Mouse (Mus musculus) CH12.LX (cell line): ENCODE measurements at regions not wholly inside any gene's neighbourhood (a gene's known extent, or its start where the extent isn't known, plus 50 kb on each side); places are given as distances from the start of the nearest gene placed in this dataset.

Source experiments
- DNase-seq: peaks from one replicate; pipeline ENCODE4 v3.0.0-alpha.2; 2013; ENCODE audit errors: extremely low read depth
- H3K27ac ChIP-seq: 2 replicates; pipeline ENCODE4 v1.5.1; 2012; ENCODE audit warnings: low read depth, mild to moderate bottlenecking, control low read depth, moderate library complexity; ENCODE audit not compliant: insufficient read depth
- H3K27me3 ChIP-seq: replicated peaks from 2 replicates; pipeline ENCODE3; 2012; ENCODE audit warnings: inconsistent platforms
- H3K36me3 ChIP-seq, 2 experiments: replicated peaks in 1 of 2; 2 replicates each; pipeline versions ENCODE3 to v1.6.1; 2012; ENCODE audit warnings: inconsistent platforms in 1 of 2, low read length in 1 of 2, mild to moderate bottlenecking in 1 of 2, mixed read lengths in 1 of 2, moderate library complexity in 1 of 2; ENCODE audit not compliant: control insufficient read depth in 1 of 2, insufficient read depth in 1 of 2
- H3K4me1 ChIP-seq, 2 experiments: 2 replicates each; pipeline ENCODE4 v1.6.1; 2012; ENCODE audit warnings: inconsistent platforms in 1 of 2, moderate library complexity in 1 of 2; ENCODE audit not compliant: insufficient read depth in 2 of 2, control insufficient read depth in 1 of 2
- H3K4me2 ChIP-seq: 2 replicates; pipeline ENCODE4 v1.6.1; 2012; ENCODE audit warnings: low read depth, mild to moderate bottlenecking, control low read depth; ENCODE audit not compliant: poor library complexity, insufficient read depth, severe bottlenecking
- H3K4me3 ChIP-seq, 3 experiments: fragments of 150-350 bp in 1 of 3; sonication (generic) in 1 of 3; replicated peaks in 1 of 3; 2 replicates each; pipeline versions ENCODE3 to v1.5.1; 2011 to 2012; ENCODE audit warnings: low read depth in 2 of 3, low read length in 2 of 3, mild to moderate bottlenecking in 2 of 3, moderate library complexity in 2 of 3, control low read depth in 1 of 3, improper control_type of control experiment in 1 of 3, inconsistent platforms in 1 of 3, mixed read lengths in 1 of 3; ENCODE audit not compliant: poor library complexity in 1 of 3
- H3K79me2 ChIP-seq: replicated peaks from 2 replicates; pipeline ENCODE4 v1.6.1; 2012; ENCODE audit warnings: mild to moderate bottlenecking, moderate library complexity; ENCODE audit not compliant: control insufficient read depth, poor library complexity, insufficient read depth, severe bottlenecking; ENCODE audit errors: extremely low read depth
- H3K9ac ChIP-seq: 2 replicates; pipeline ENCODE4 v1.6.1; 2012; ENCODE audit warnings: low read depth, mild to moderate bottlenecking, control low read depth, moderate library complexity; ENCODE audit not compliant: insufficient read depth
- H3K9me3 ChIP-seq: replicated peaks from 2 replicates; pipeline ENCODE3; 2012; ENCODE audit warnings: low read length, inconsistent platforms, mixed read lengths
- CHD1 ChIP-seq: IDR thresholded peaks from 2 replicates; pipeline ENCODE4 v1.6.1; 2012; ENCODE audit warnings: low read depth, low read length, improper control_type of control experiment, inconsistent platforms
- E2F4 ChIP-seq: IDR thresholded peaks from 2 replicates; pipeline ENCODE4 v1.6.1; 2011; ENCODE audit warnings: low read depth, low read length, improper control_type of control experiment; ENCODE audit not compliant: insufficient replicate concordance
- EP300 ChIP-seq: IDR thresholded peaks from 2 replicates; pipeline ENCODE4 v1.6.1; 2011; ENCODE audit warnings: low read length, improper control_type of control experiment
- GABPA ChIP-seq: IDR thresholded peaks from 2 replicates; pipeline ENCODE4 v1.6.1; 2012; ENCODE audit warnings: low read depth, low read length, improper control_type of control experiment, inconsistent platforms; ENCODE audit not compliant: insufficient replicate concordance
- HCFC1 ChIP-seq: IDR thresholded peaks from 2 replicates; pipeline ENCODE4 v1.6.1; 2012; ENCODE audit warnings: low read depth, mild to moderate bottlenecking, inconsistent platforms, low read length, improper control_type of control experiment
- IRF4 ChIP-seq: IDR thresholded peaks from 2 replicates; pipeline ENCODE4 v1.6.1; 2014; ENCODE audit warnings: low read depth, mild to moderate bottlenecking, inconsistent platforms, low read length, improper control_type of control experiment
- MAFK ChIP-seq: IDR thresholded peaks from 2 replicates; pipeline ENCODE4 v1.6.1; 2011; ENCODE audit warnings: low read length, improper control_type of control experiment; ENCODE audit not compliant: insufficient replicate concordance
- MAX ChIP-seq: IDR thresholded peaks from 2 replicates; pipeline ENCODE4 v1.6.1; 2011; ENCODE audit warnings: low read length, improper control_type of control experiment
- MAZ ChIP-seq: IDR thresholded peaks from 2 replicates; pipeline ENCODE4 v1.6.1; 2012; ENCODE audit warnings: low read depth, mild to moderate bottlenecking, inconsistent platforms, low read length, improper control_type of control experiment, moderate library complexity
- MXI1 ChIP-seq: IDR thresholded peaks from 2 replicates; pipeline ENCODE4 v1.6.1; 2011; ENCODE audit warnings: mild to moderate bottlenecking, low read depth, low read length, improper control_type of control experiment
- MYC ChIP-seq: IDR thresholded peaks from 2 replicates; pipeline ENCODE4 v1.6.1; 2011; ENCODE audit warnings: low read depth, mild to moderate bottlenecking, improper control_type of control experiment, low read length
- NRF1 ChIP-seq: IDR thresholded peaks from 2 replicates; pipeline ENCODE4 v1.6.1; 2014; ENCODE audit warnings: low read depth, mild to moderate bottlenecking, inconsistent platforms, low read length, improper control_type of control experiment, moderate library complexity
- PAX5 ChIP-seq: IDR thresholded peaks from 2 replicates; pipeline ENCODE4 v1.6.1; 2012; ENCODE audit warnings: low read length, inconsistent platforms, mixed read lengths
- POLR2A ChIP-seq: IDR thresholded peaks from 2 replicates; pipeline ENCODE4 v1.6.1; 2011; ENCODE audit warnings: low read depth, mild to moderate bottlenecking, improper control_type of control experiment, low read length
- RAD21 ChIP-seq: IDR thresholded peaks from 2 replicates; pipeline ENCODE4 v1.6.1; 2011; ENCODE audit warnings: low read depth, mild to moderate bottlenecking, low read length, improper control_type of control experiment, moderate library complexity
- RCOR1 ChIP-seq: conservative IDR thresholded peaks from 2 replicates; pipeline ENCODE4 v1.6.1; 2012; ENCODE audit warnings: low read depth, mild to moderate bottlenecking, inconsistent platforms, low read length, improper control_type of control experiment
- TBP ChIP-seq: conservative IDR thresholded peaks from 2 replicates; pipeline ENCODE4 v1.6.1; 2011; ENCODE audit warnings: low read depth, low read length, improper control_type of control experiment
- TCF12 ChIP-seq: IDR thresholded peaks from 2 replicates; pipeline ENCODE4 v1.6.1; 2014; ENCODE audit warnings: low read depth, mild to moderate bottlenecking, inconsistent platforms, low read length, improper control_type of control experiment
- ZC3H11A ChIP-seq: IDR thresholded peaks from 2 replicates; pipeline ENCODE4 v1.6.1; 2012; ENCODE audit warnings: low read depth, mild to moderate bottlenecking, inconsistent platforms, low read length, improper control_type of control experiment
- ZMIZ1 ChIP-seq: IDR thresholded peaks from 2 replicates; pipeline ENCODE4 v1.6.1; 2012; ENCODE audit warnings: low read depth, mild to moderate bottlenecking, inconsistent platforms, low read length, improper control_type of control experiment
- dilution Hi-C: fragments of 300-500 bp; cut with MboI; formaldehyde crosslinking; loops from 2 replicates; pipeline ENCODE4 v1.14.3; 2020; ENCODE audit warnings: low sequenced_read_pairs; ENCODE audit not compliant: extremely low pct_unique_long_range_greater_than_20kb, extremely low pct_ligation_motif_present
- in situ Hi-C: fragments of 300-500 bp; cut with MboI; formaldehyde crosslinking; loops from 3 replicates; pipeline ENCODE4 v1.14.3; 2019; ENCODE audit warnings: low sequenced_read_pairs, low pct_ligation_motif_present, low pct_unique_long_range_greater_than_20kb, mixed read lengths

- H3K79me2 ChIP-seq: no peaks in the 10 kb centered on the region
- H3K9ac ChIP-seq: no peak overlapping the region
- no peaks in the 10 kb centered on the region for H3K27me3 ChIP-seq
- H3K4me3 ChIP-seq: no peak overlapping the region
- H3K9me3 ChIP-seq: peaks cover 6% of the 10 kb centered on the region
- no peak for DNase-seq
- H3K4me2 ChIP-seq: no peak overlapping the region
- H3K27ac ChIP-seq: no peak overlapping the region
- dilution Hi-C loops (no loop called here), in situ Hi-C loops (no loop called here)
- TF ChIP-seq TBP: no peak
- TF ChIP-seq ZMIZ1: no peak
- no peak for TF ChIP-seq CHD1
- TF ChIP-seq TCF12: no peak
- H3K4me1 ChIP-seq: no peaks in the 10 kb centered on the region
- H3K36me3 ChIP-seq: no peaks in the 10 kb centered on the region
These were observed 73.3 kb upstream of the Cnksr3 start for GRCm38 (mm10) chr10:7285112-7285905.

GRCm38 (mm10) chr10:7280429-7280828 is 68.4 kb upstream of the Cnksr3 start:
- in situ Hi-C loops (no loop called here), dilution Hi-C loops (no loop called here)
- DNase-seq: no peak
- no peak overlapping the region for H3K4me2 ChIP-seq
- TF ChIP-seq MAX: no peak
- no peak for TF ChIP-seq GABPA
- no peak for TF ChIP-seq ZC3H11A
- TF ChIP-seq HCFC1: no peak
- no peak for TF ChIP-seq NRF1
- TF ChIP-seq E2F4: no peak
- TF ChIP-seq POLR2A: no peak
- no peak for TF ChIP-seq IRF4
- TF ChIP-seq MYC: no peak
- TF ChIP-seq TCF12: no peak
- TF ChIP-seq MXI1: no peak
- no peak for TF ChIP-seq MAZ
- TF ChIP-seq MAFK: no peak
- no peak for TF ChIP-seq RCOR1
- TF ChIP-seq RAD21: no peak
- no peak for TF ChIP-seq PAX5
- TF ChIP-seq EP300: no peak
- H3K9me3 ChIP-seq: no peaks in the 10 kb centered on the region
- no peak overlapping the region for H3K27ac ChIP-seq
- H3K9ac ChIP-seq: no peak overlapping the region
- H3K4me3 ChIP-seq: no peak overlapping the region
- H3K79me2 ChIP-seq: no peaks in the 10 kb centered on the region
- H3K36me3 ChIP-seq: no peaks in the 10 kb centered on the region
- H3K4me1 ChIP-seq: no peaks in the 10 kb centered on the region
- no peaks in the 10 kb centered on the region for H3K27me3 ChIP-seq
